Mouse (Mus musculus): Measurements from ENCODE around the gene Igf2bp2. TPM values are rescaled to one million over a fixed set of nuclear protein-coding genes. Genes with fewer than 3 reads are reported as not detected.

The Igf2bp2 gene
- polyA plus RNA-seq, 1 experiment from 2014 or later = 8.3 TPM

- Histone ChIP-seq H3K4me1 (ENCODE audit: control insufficient read depth, low read depth, low read length) (no peaks in the 10 kb centered on the region), H3K4me2 (ENCODE audit: low read depth, low read length) (no peak overlapping the region), H3K9ac (ENCODE audit: low read depth, low read length) (no peak overlapping the region), H3K4me3 (ENCODE audit: low read depth, low read length) (no peak overlapping the region), H3K36me3 (ENCODE audit: control insufficient read depth, insufficient read depth) (no peaks in the 10 kb centered on the region), H3K27ac (ENCODE audit: low read length) (no peak overlapping the region), H3K9me3 (replicated peaks; ENCODE audit: control insufficient read depth, low read length) (no peaks in the 10 kb centered on the region), H3K27me3 (ENCODE audit: control insufficient read depth, insufficient read depth, low read depth, low read length) (no peaks in the 10 kb centered on the region)
- WGBS (ENCODE audit: insufficient replicate concordance) = 50% methylated on average over 2 of the region's 2 CpGs
- ATAC-seq (ENCODE audit: low read depth) = no peak
Observed at GRCm38 (mm10) chr16:22100067-22100466, 63.0 kb downstream of the Igf2bp2 start.

DNA sequence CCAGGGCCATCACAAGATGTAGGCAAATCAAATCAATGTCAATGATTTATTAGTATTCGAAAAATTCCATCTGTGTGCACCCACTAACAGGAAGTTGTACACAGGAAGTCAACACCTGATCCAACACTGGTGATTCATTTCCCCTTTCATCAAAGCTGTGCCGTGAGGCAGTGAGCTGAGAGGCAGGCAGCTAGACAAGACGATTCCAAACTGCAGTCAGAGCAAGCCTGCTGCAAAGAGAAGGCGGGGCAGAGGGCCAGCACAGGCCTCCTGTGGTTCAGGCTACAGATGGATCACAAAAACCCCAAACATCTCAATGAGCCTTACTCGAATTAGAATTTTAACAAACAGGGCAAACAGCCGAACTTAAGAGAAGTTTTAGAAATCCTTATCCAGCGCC, 65.4 kb downstream of the Igf2bp2 start:
- 44% methylated on average over 7 of the region's 7 CpGs for WGBS (ENCODE audit: insufficient replicate concordance)
- Histone ChIP-seq H3K9me3 (replicated peaks; ENCODE audit: control insufficient read depth, low read length) (no peaks in the 10 kb centered on the region), H3K27me3 (ENCODE audit: control insufficient read depth, insufficient read depth, low read depth, low read length) (no peaks in the 10 kb centered on the region), H3K27ac (ENCODE audit: low read length) (no peak overlapping the region), H3K4me2 (ENCODE audit: low read depth, low read length) (no peak overlapping the region), H3K4me1 (ENCODE audit: control insufficient read depth, low read depth, low read length) (no peaks in the 10 kb centered on the region), H3K4me3 (ENCODE audit: low read depth, low read length) (no peak overlapping the region), H3K9ac (ENCODE audit: low read depth, low read length) (no peak overlapping the region), H3K36me3 (ENCODE audit: control insufficient read depth, insufficient read depth) (no peaks in the 10 kb centered on the region)
- ATAC-seq (ENCODE audit: low read depth) = no peak

DNA sequence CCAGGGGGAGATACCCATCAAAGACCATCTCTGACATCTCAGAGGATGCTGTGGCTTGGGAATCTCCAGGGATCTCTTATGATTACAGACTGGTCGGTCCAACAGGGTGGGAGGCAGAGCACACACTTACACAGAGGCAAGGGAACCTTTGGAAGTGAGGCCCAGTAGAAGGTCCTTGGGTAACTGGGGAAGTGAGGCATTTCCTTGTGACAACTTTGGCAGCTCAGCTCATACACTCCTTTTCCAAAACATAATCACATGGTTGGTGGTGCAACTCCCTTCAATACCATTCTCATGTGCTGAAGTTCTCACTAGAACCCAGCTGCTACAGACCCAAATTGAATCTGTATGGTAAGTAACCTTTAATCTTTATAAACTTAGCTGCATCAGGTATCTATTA, 67.3 kb downstream of the Igf2bp2 start:
- no peak overlapping the region for H3K4me3 ChIP-seq (ENCODE audit: low read depth, low read length)
- no peak for ATAC-seq (ENCODE audit: low read depth)
- H3K4me1 ChIP-seq (ENCODE audit: control insufficient read depth, low read depth, low read length) = no peaks in the 10 kb centered on the region
- no peak overlapping the region for H3K9ac ChIP-seq (ENCODE audit: low read depth, low read length)
- WGBS (ENCODE audit: insufficient replicate concordance) = 41% methylated on average over 1 of the region's 1 CpGs
- no peak overlapping the region for H3K4me2 ChIP-seq (ENCODE audit: low read depth, low read length)
- H3K36me3 ChIP-seq (ENCODE audit: control insufficient read depth, insufficient read depth) = no peaks in the 10 kb centered on the region
- H3K27ac ChIP-seq (ENCODE audit: low read length) = no peak overlapping the region
- H3K9me3 ChIP-seq (replicated peaks; ENCODE audit: control insufficient read depth, low read length) = no peaks in the 10 kb centered on the region
- H3K27me3 ChIP-seq (ENCODE audit: control insufficient read depth, insufficient read depth, low read depth, low read length) = no peaks in the 10 kb centered on the region

- H3K4me1 ChIP-seq (ENCODE audit: control insufficient read depth, low read depth, low read length) = no peaks in the 10 kb centered on the region
- H3K27me3 ChIP-seq (ENCODE audit: control insufficient read depth, insufficient read depth, low read depth, low read length) = no peaks in the 10 kb centered on the region
- no peak overlapping the region for H3K4me2 ChIP-seq (ENCODE audit: low read depth, low read length)
- no peak overlapping the region for H3K4me3 ChIP-seq (ENCODE audit: low read depth, low read length)
- no peaks in the 10 kb centered on the region for H3K9me3 ChIP-seq (replicated peaks; ENCODE audit: control insufficient read depth, low read length)
- no peak overlapping the region for H3K27ac ChIP-seq (ENCODE audit: low read length)
- WGBS (ENCODE audit: insufficient replicate concordance) = 69% methylated on average over 3 of the region's 3 CpGs
- H3K9ac ChIP-seq (ENCODE audit: low read depth, low read length) = no peak overlapping the region
- no peaks in the 10 kb centered on the region for H3K36me3 ChIP-seq (ENCODE audit: control insufficient read depth, insufficient read depth)
- no peak for ATAC-seq (ENCODE audit: low read depth)
Observed at GRCm38 (mm10) chr16:22091255-22091783, 71.8 kb downstream of the Igf2bp2 start.

GRCm38 (mm10) chr16:22085411-22085810, 77.7 kb downstream of the Igf2bp2 start:
- WGBS (ENCODE audit: insufficient replicate concordance) = 61% methylated on average over 4 of the region's 4 CpGs
- H3K4me3 ChIP-seq (ENCODE audit: low read depth, low read length) = no peak overlapping the region
- no peaks in the 10 kb centered on the region for H3K4me1 ChIP-seq (ENCODE audit: control insufficient read depth, low read depth, low read length)
- H3K9me3 ChIP-seq (replicated peaks; ENCODE audit: control insufficient read depth, low read length) = no peaks in the 10 kb centered on the region
- H3K27me3 ChIP-seq (ENCODE audit: control insufficient read depth, insufficient read depth, low read depth, low read length) = no peaks in the 10 kb centered on the region
- no peak for ATAC-seq (ENCODE audit: low read depth)
- H3K9ac ChIP-seq (ENCODE audit: low read depth, low read length) = no peak overlapping the region
- H3K36me3 ChIP-seq (ENCODE audit: control insufficient read depth, insufficient read depth) = no peaks in the 10 kb centered on the region
- no peak overlapping the region for H3K4me2 ChIP-seq (ENCODE audit: low read depth, low read length)
- H3K27ac ChIP-seq (ENCODE audit: low read length) = no peak overlapping the region

DNA sequence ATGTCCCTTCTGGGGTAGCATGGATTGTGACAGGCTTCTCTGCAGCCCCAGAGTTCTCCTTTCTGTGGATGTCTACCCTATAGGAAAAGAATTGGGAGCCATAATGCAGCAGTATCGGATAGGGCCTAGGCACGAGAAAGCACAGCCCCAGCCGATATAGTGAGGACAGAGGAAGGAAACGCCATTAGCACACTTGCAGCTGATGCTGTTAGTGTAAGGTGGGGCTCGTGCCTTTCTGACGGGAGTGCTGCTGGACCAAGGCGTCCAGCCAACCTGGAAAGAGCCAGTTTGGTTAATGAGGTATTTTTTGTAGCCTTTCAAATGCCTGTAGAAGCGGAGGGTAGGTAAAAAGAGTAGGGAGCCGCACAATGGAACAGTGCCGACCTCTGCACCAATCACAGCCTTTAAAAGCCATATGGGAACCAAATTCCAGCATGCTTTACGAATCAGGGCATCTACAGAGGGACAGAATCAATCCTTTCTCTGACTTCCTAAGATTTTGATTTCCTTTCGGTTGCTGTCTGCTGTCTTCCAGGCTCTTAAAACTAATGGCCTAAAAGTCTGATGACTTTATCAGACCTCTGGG, 82.9 kb downstream of the Igf2bp2 start:
- WGBS (ENCODE audit: insufficient replicate concordance) = 70% methylated on average over 12 of the region's 12 CpGs
- H3K27me3 ChIP-seq (ENCODE audit: control insufficient read depth, insufficient read depth, low read depth, low read length) = no peaks in the 10 kb centered on the region
- no peak overlapping the region for H3K27ac ChIP-seq (ENCODE audit: low read length)
- H3K4me3 ChIP-seq (ENCODE audit: low read depth, low read length) = no peak overlapping the region
- no peak for ATAC-seq (ENCODE audit: low read depth)
- H3K36me3 ChIP-seq (ENCODE audit: control insufficient read depth, insufficient read depth) = no peaks in the 10 kb centered on the region
- no peaks in the 10 kb centered on the region for H3K9me3 ChIP-seq (replicated peaks; ENCODE audit: control insufficient read depth, low read length)
- H3K4me1 ChIP-seq (ENCODE audit: control insufficient read depth, low read depth, low read length) = no peaks in the 10 kb centered on the region
- H3K9ac ChIP-seq (ENCODE audit: low read depth, low read length) = no peak overlapping the region
- no peak overlapping the region for H3K4me2 ChIP-seq (ENCODE audit: low read depth, low read length)

DNA sequence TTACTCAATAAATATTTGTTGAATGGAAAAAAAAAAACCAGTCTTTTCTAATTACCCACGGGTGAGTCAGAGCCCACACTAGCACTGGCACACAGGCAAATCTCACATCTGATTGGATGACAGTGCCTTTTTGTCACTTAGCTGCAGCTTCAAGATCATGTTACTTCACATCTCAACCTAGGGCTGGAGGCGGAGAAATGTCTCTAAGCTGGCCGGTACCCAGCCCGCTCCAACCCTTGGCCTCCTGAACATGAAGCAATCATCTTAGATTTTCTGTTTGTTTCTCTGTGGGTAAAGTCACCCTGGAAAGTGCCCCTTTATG, 86.5 kb downstream of the Igf2bp2 start:
- Histone ChIP-seq H3K9me3 (replicated peaks; ENCODE audit: control insufficient read depth, low read length) (no peaks in the 10 kb centered on the region), H3K4me1 (ENCODE audit: control insufficient read depth, low read depth, low read length) (no peaks in the 10 kb centered on the region), H3K36me3 (ENCODE audit: control insufficient read depth, insufficient read depth) (no peaks in the 10 kb centered on the region), H3K4me2 (ENCODE audit: low read depth, low read length) (no peak overlapping the region), H3K27ac (ENCODE audit: low read length) (no peak overlapping the region), H3K9ac (ENCODE audit: low read depth, low read length) (no peak overlapping the region), H3K4me3 (ENCODE audit: low read depth, low read length) (no peak overlapping the region), H3K27me3 (ENCODE audit: control insufficient read depth, insufficient read depth, low read depth, low read length) (no peaks in the 10 kb centered on the region)
- ATAC-seq (ENCODE audit: low read depth) = no peak
- 51% methylated on average over 4 of the region's 4 CpGs for WGBS (ENCODE audit: insufficient replicate concordance)

DNA sequence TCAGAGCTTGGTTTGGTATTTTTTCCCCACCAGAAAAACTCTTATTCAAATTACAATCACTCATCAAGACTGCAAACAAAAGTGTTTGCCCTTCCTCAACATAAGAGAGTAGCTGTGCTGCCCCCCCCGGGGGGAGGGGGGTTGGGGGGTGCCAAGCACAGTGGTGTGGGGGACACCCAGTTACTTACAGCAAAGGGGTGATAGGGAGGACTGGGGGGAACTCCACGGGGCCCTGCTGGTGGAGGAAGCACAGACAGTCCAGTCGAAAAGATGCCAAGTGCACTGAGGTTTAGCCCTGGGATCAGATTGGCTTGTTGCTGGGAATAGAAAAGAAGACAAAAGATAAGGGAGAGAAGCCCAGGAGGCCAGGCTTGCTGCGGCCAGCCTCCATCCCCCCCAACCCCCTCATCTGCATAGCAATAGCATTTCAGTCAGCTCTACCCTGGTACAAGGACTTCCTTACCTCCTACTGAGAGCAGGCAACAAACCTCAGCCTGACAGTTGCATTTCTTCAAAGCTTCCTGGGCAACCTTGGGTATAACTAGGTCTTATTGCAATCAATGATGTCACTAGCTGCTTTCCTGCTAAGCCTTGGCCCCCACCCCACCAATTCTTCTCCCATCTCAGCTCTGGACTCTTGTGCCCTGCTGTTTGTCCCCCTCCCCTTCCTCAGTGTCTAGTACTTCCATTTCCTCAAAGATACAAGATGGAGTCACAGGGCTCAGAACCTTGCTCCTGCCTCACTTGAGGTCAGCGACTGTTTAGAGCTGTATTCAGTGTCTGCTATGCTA, 87.1 kb downstream of the Igf2bp2 start:
- no peak overlapping the region for H3K27ac ChIP-seq (ENCODE audit: low read length)
- H3K27me3 ChIP-seq (ENCODE audit: control insufficient read depth, insufficient read depth, low read depth, low read length) = no peaks in the 10 kb centered on the region
- WGBS (ENCODE audit: insufficient replicate concordance) = 36% methylated on average over 5 of the region's 5 CpGs
- H3K9ac ChIP-seq (ENCODE audit: low read depth, low read length) = no peak overlapping the region
- H3K4me1 ChIP-seq (ENCODE audit: control insufficient read depth, low read depth, low read length) = no peaks in the 10 kb centered on the region
- no peak overlapping the region for H3K4me2 ChIP-seq (ENCODE audit: low read depth, low read length)
- H3K36me3 ChIP-seq (ENCODE audit: control insufficient read depth, insufficient read depth) = no peaks in the 10 kb centered on the region
- no peak for ATAC-seq (ENCODE audit: low read depth)
- H3K9me3 ChIP-seq (replicated peaks; ENCODE audit: control insufficient read depth, low read length) = no peaks in the 10 kb centered on the region
- no peak overlapping the region for H3K4me3 ChIP-seq (ENCODE audit: low read depth, low read length)

DNA sequence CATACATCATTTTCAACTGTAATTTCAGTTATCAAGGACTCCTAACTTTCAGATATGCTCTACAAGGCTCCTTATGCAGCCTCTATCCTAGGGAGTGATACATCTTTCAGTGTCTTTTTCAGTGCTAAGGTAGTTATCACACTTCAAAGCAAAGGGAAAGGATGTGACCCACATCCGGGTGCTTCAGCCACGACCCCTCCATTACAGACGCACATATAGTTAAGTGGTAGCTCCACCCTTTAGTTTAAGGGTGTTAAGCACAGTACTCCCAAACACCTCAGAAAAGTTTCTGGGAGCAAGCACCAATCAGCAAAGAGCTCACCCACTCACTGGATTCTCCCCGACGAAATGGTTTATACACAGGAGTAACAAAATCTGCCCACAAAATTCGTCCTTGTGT, 88.0 kb downstream of the Igf2bp2 start:
- no peak for ATAC-seq (ENCODE audit: low read depth)
- H3K9me3 ChIP-seq (replicated peaks; ENCODE audit: control insufficient read depth, low read length) = no peaks in the 10 kb centered on the region
- H3K4me1 ChIP-seq (ENCODE audit: control insufficient read depth, low read depth, low read length) = no peaks in the 10 kb centered on the region
- no peak overlapping the region for H3K9ac ChIP-seq (ENCODE audit: low read depth, low read length)
- H3K27ac ChIP-seq (ENCODE audit: low read length) = no peak overlapping the region
- H3K4me3 ChIP-seq (ENCODE audit: low read depth, low read length) = no peak overlapping the region
- no peak overlapping the region for H3K4me2 ChIP-seq (ENCODE audit: low read depth, low read length)
- no peaks in the 10 kb centered on the region for H3K27me3 ChIP-seq (ENCODE audit: control insufficient read depth, insufficient read depth, low read depth, low read length)
- H3K36me3 ChIP-seq (ENCODE audit: control insufficient read depth, insufficient read depth) = no peaks in the 10 kb centered on the region
- WGBS (ENCODE audit: insufficient replicate concordance) = 63% methylated on average over 6 of the region's 6 CpGs

Data from liver, embryonic 16.5 days (tissue).